Mouse (Mus musculus) heart, adult 2 months (tissue): ENCODE measurements at regions not wholly inside any gene's neighbourhood (a gene's known extent, or its start where the extent isn't known, plus 50 kb on each side); places are given as distances from the start of the nearest gene placed in this dataset.

ENCODE experiments used
- CTCF ChIP-seq: fragments of 200-600 bp; IDR thresholded peaks from 2 replicates; pipeline ENCODE4 v1.8.1; 2022; ENCODE audit warnings: antibody characterized with exemption, mild to moderate bottlenecking, moderate library complexity
- EP300 ChIP-seq: fragments of 200-500 bp; IDR thresholded peaks from 2 replicates; pipeline ENCODE4 v1.6.1; 2011; ENCODE audit warnings: low read depth, low read length, control low read depth; ENCODE audit not compliant: insufficient read depth
- POLR2A ChIP-seq: fragments of 200-500 bp; IDR thresholded peaks from 2 replicates; pipeline ENCODE4 v1.6.1; 2011; ENCODE audit warnings: mild to moderate bottlenecking, low read depth, low read length, control low read depth; ENCODE audit not compliant: insufficient read depth

DNA sequence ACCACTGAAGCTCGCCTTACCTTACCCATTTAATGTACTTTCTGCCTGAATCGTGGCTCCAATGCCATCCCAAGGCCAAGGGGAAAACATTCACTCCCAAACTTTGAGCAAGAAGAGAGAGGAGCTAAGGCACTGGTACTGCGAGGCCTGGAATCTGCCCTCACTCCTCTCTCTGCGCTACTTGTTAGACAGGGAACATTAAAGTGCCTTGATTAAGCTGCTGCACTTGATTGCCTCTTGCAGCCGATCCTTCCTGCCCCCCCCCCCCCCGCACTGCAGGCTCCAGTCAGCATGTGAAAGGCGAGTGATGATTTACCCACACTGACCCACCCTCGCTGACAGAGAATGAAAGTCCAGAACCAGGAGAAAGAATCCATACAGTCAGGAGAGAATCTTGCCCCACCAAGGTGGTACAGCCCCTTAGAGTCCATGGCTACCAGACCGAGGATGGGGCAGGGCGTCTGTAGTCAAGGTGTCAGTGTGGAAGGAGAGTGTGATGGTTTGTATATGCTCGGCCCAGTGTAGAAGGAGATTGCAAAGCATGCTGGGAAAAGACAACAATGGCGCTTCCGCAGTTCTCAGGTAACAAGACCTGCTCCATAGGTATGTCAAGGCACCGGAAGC lies 115.6 kb upstream of the Nsun2 start:
- TF ChIP-seq POLR2A (no peak), CTCF (no peak), EP300 (no peak)
